Mouse (Mus musculus) hindbrain, postnatal 0 days (tissue): ENCODE data around the gene Rgs6. TPM values are rescaled to one million over a fixed set of nuclear protein-coding genes. Genes with fewer than 3 reads are reported as not detected.

Source experiments
- ATAC-seq: fragments of 200-750 bp; cut with Nextera tagmentation; 2 replicates; pipeline ENCODE4 v1.8.0; 2017; ENCODE audit warnings: mild to moderate bottlenecking, moderate TSS enrichment, moderate library complexity
- DNase-seq: peaks from one replicate; pipeline ENCODE4 v3.0.0-alpha.2; 2015; ENCODE audit warnings: low spot score
- H3K27ac ChIP-seq: fragments of 300-500 bp; sonication (generic); 2 replicates; pipeline ENCODE4 v1.5.1; 2014; ENCODE audit warnings: mild to moderate bottlenecking
- H3K27me3 ChIP-seq: fragments of 300-500 bp; sonication (generic); 2 replicates; pipeline ENCODE4 v1.6.1; 2014; ENCODE audit warnings: low read length, mixed read lengths; ENCODE audit not compliant: insufficient read depth
- H3K36me3 ChIP-seq: fragments of 300-500 bp; sonication (generic); 2 replicates; pipeline ENCODE4 v1.6.1; 2014; ENCODE audit warnings: low read length, mixed read lengths; ENCODE audit not compliant: insufficient read depth
- H3K4me1 ChIP-seq: fragments of 300-500 bp; sonication (generic); 2 replicates; pipeline ENCODE4 v1.6.1; 2014; ENCODE audit warnings: antibody characterized with exemption, low read length, mixed read lengths; ENCODE audit not compliant: insufficient read depth
- H3K4me2 ChIP-seq: fragments of 300-500 bp; sonication (generic); 2 replicates; pipeline ENCODE4 v1.6.1; 2014; ENCODE audit warnings: low read depth, mild to moderate bottlenecking, low read length, moderate library complexity, mixed read lengths
- H3K4me3 ChIP-seq: fragments of 300-500 bp; sonication (generic); 2 replicates; pipeline ENCODE4 v1.5.1; 2014; ENCODE audit warnings: low read length
- H3K9ac ChIP-seq: fragments of 300-500 bp; sonication (generic); replicated peaks from 2 replicates; pipeline ENCODE4 v1.6.1; 2014; ENCODE audit warnings: mild to moderate bottlenecking, low read length, moderate library complexity, mixed read lengths
- H3K9me3 ChIP-seq: fragments of 300-500 bp; sonication (generic); 2 replicates; pipeline ENCODE4 v1.6.1; 2016; ENCODE audit warnings: low read length, mixed read lengths
- CTCF ChIP-seq: IDR thresholded peaks from 2 replicates; pipeline ENCODE4 v1.5.1; 2016; ENCODE audit warnings: antibody characterized with exemption, control low read depth, low read depth
- WGBS: fragments of 180-500 bp; shearing (Covaris S2); extraction: QIAGEN DNeasy Blood & Tissue Kit; methylation state at CpG from one replicate; pipeline ENCODE4 v1.1.7; 2014; 5-methylcytosine and 5-hydroxymethylcytosine counted together
- polyA plus RNA-seq: library from polyadenylated mRNA; unstranded; fragments of >200 nt; fragmentation: Nextera tagmentation; extraction: Ambion mirVana; gene quantifications from 2 replicates; pipeline ENCODE4 v1.2.1, GENCODE M21; 2015
- total RNA-seq: library from RNA; depleted of rRNA; stranded (reverse); fragments of >200 nt; gene quantifications from 2 replicates; pipeline ENCODE4 v1.2.3, GENCODE M21; 2014

Gene Rgs6
- total and polyA plus RNA-seq, 2 experiments from 2014 or later: 14.3 to 16.4 TPM

- H3K4me1 ChIP-seq: no peaks in the 10 kb centered on the region
- no peak for DNase-seq
- ATAC-seq: no peak
- TF ChIP-seq CTCF: no peak
- H3K4me3 ChIP-seq: no peak overlapping the region
- H3K9ac ChIP-seq: no peak overlapping the region
- H3K9me3 ChIP-seq: no peaks in the 10 kb centered on the region
- H3K4me2 ChIP-seq: no peak overlapping the region
- no peak overlapping the region for H3K27ac ChIP-seq
- no peaks in the 10 kb centered on the region for H3K36me3 ChIP-seq
- no peaks in the 10 kb centered on the region for H3K27me3 ChIP-seq
- WGBS: 43% methylated on average over 1 of the region's 1 CpGs
Observed at GRCm38 (mm10) chr12:82971176-82971575, 383.1 kb downstream of the Rgs6 start.

GRCm38 (mm10) chr12:82972661-82973060 is 384.6 kb downstream of the Rgs6 start:
- Histone ChIP-seq H3K36me3 (no peaks in the 10 kb centered on the region), H3K27ac (no peak overlapping the region), H3K9ac (no peak overlapping the region), H3K4me2 (no peak overlapping the region), H3K27me3 (no peaks in the 10 kb centered on the region), H3K9me3 (no peaks in the 10 kb centered on the region), H3K4me1 (no peaks in the 10 kb centered on the region), H3K4me3 (no peak overlapping the region)
- ATAC-seq (no peak), DNase-seq (no peak)
- TF ChIP-seq CTCF: no peak

GRCm38 (mm10) chr12:82973771-82974170 is 385.7 kb downstream of the Rgs6 start:
- Histone ChIP-seq H3K4me2 (no peak overlapping the region), H3K4me3 (no peak overlapping the region), H3K4me1 (no peaks in the 10 kb centered on the region), H3K27me3 (no peaks in the 10 kb centered on the region), H3K27ac (no peak overlapping the region), H3K36me3 (no peaks in the 10 kb centered on the region), H3K9ac (no peak overlapping the region), H3K9me3 (no peaks in the 10 kb centered on the region)
- no peak for TF ChIP-seq CTCF
- no peak for DNase-seq
- ATAC-seq: no peak
- WGBS: 91% methylated on average over 3 of the region's 3 CpGs

GRCm38 (mm10) chr12:82978275-82978674 is 390.2 kb downstream of the Rgs6 start:
- TF ChIP-seq CTCF: no peak
- H3K4me3 ChIP-seq: no peak overlapping the region
- no peaks in the 10 kb centered on the region for H3K27me3 ChIP-seq
- H3K27ac ChIP-seq: no peak overlapping the region
- no peak overlapping the region for H3K9ac ChIP-seq
- WGBS: 83% methylated on average over 3 of the region's 3 CpGs
- no peaks in the 10 kb centered on the region for H3K9me3 ChIP-seq
- no peak overlapping the region for H3K4me2 ChIP-seq
- no peaks in the 10 kb centered on the region for H3K4me1 ChIP-seq
- DNase-seq (no peak), ATAC-seq (no peak)
- no peaks in the 10 kb centered on the region for H3K36me3 ChIP-seq

- no peak overlapping the region for H3K4me2 ChIP-seq
- H3K4me3 ChIP-seq: no peak overlapping the region
- H3K9me3 ChIP-seq: no peaks in the 10 kb centered on the region
- 78% methylated on average over 4 of the region's 4 CpGs for WGBS
- no peak for TF ChIP-seq CTCF
- no peak for DNase-seq
- H3K9ac ChIP-seq: no peak overlapping the region
- H3K4me1 ChIP-seq: no peaks in the 10 kb centered on the region; the same call in 1 of the 2 replicates
- H3K27ac ChIP-seq: no peak overlapping the region
- no peak for ATAC-seq
- H3K36me3 ChIP-seq: no peaks in the 10 kb centered on the region
- no peaks in the 10 kb centered on the region for H3K27me3 ChIP-seq
Observed at GRCm38 (mm10) chr12:82982716-82983115, 394.6 kb downstream of the Rgs6 start.

GRCm38 (mm10) chr12:82985300-82985699 is 397.2 kb downstream of the Rgs6 start:
- DNase-seq (no peak), ATAC-seq (no peak)
- Histone ChIP-seq H3K9ac (no peak overlapping the region), H3K9me3 (no peaks in the 10 kb centered on the region), H3K4me2 (no peak overlapping the region), H3K27me3 (no peaks in the 10 kb centered on the region), H3K27ac (no peak overlapping the region), H3K4me3 (no peak overlapping the region), H3K36me3 (no peaks in the 10 kb centered on the region), H3K4me1 (no peaks in the 10 kb centered on the region; the same call in 1 of the 2 replicates)
- no peak for TF ChIP-seq CTCF
- WGBS: 76% methylated on average over 8 of the region's 8 CpGs

- DNase-seq (no peak), ATAC-seq (no peak)
- WGBS: 73% methylated on average over 1 of the region's 1 CpGs
Observed at GRCm38 (mm10) chr12:82987661-82988060, 399.6 kb downstream of the Rgs6 start.

More at GRCm38 (mm10) chr12:82987661-82988060, 399.6 kb downstream of the Rgs6 start:
- Histone ChIP-seq H3K4me1 (no peaks in the 10 kb centered on the region; the same call in 1 of the 2 replicates), H3K27me3 (no peaks in the 10 kb centered on the region), H3K27ac (no peak overlapping the region), H3K36me3 (no peaks in the 10 kb centered on the region), H3K4me2 (no peak overlapping the region), H3K4me3 (no peak overlapping the region), H3K9ac (no peak overlapping the region), H3K9me3 (no peaks in the 10 kb centered on the region)
- no peak for TF ChIP-seq CTCF
